Mouse (Mus musculus) embryonic facial prominence, embryonic 14.5 days (tissue): Measurements from ENCODE around the gene Entpd8. TPM values are rescaled to one million over a fixed set of nuclear protein-coding genes. Genes with fewer than 3 reads are reported as not detected.

Experiments
- ATAC-seq: fragments of 200-750 bp; cut with Nextera tagmentation; 2 replicates; pipeline ENCODE4 v1.8.0; 2017; ENCODE audit warnings: low read depth, moderate number of reproducible peaks, moderate TSS enrichment
- DNase-seq: peaks from one replicate; pipeline ENCODE4 v3.0.0-alpha.2; 2015; ENCODE audit warnings: low spot score
- H3K27ac ChIP-seq: fragments of 300-500 bp; sonication (generic); replicated peaks from 2 replicates; pipeline ENCODE4 v1.5.1; 2014; ENCODE audit warnings: low read depth, mild to moderate bottlenecking, low read length, moderate library complexity
- H3K27me3 ChIP-seq: fragments of 300-500 bp; sonication (generic); replicated peaks from 2 replicates; pipeline ENCODE4 v1.6.1; 2014; ENCODE audit warnings: low read length; ENCODE audit not compliant: control insufficient read depth, insufficient read depth
- H3K36me3 ChIP-seq: fragments of 300-500 bp; sonication (generic); 2 replicates; pipeline ENCODE4 v1.6.1; 2014; ENCODE audit warnings: low read length, mixed read lengths; ENCODE audit not compliant: control insufficient read depth, insufficient read depth
- H3K4me1 ChIP-seq: fragments of 300-500 bp; sonication (generic); 2 replicates; pipeline ENCODE4 v1.6.1; 2014; ENCODE audit warnings: antibody characterized with exemption, low read length; ENCODE audit not compliant: control insufficient read depth, insufficient read depth
- H3K4me2 ChIP-seq: fragments of 300-500 bp; sonication (generic); 2 replicates; pipeline ENCODE4 v1.6.1; 2014; ENCODE audit warnings: low read depth, mild to moderate bottlenecking, low read length, moderate library complexity, mixed read lengths
- H3K4me3 ChIP-seq: fragments of 300-500 bp; sonication (generic); 2 replicates; pipeline ENCODE4 v1.5.1; 2014; ENCODE audit warnings: low read depth, mild to moderate bottlenecking, low read length
- H3K9ac ChIP-seq: fragments of 300-500 bp; sonication (generic); 2 replicates; pipeline ENCODE4 v1.6.1; 2014; ENCODE audit warnings: low read depth, mild to moderate bottlenecking, low read length, moderate library complexity, mixed read lengths
- H3K9me3 ChIP-seq: fragments of 300-500 bp; sonication (generic); 2 replicates; pipeline ENCODE4 v1.6.1; 2016; ENCODE audit warnings: low read length; ENCODE audit not compliant: control insufficient read depth
- WGBS: fragments of 180-500 bp; shearing (Covaris S2); extraction: QIAGEN DNeasy Blood & Tissue Kit; methylation state at CpG from one replicate; pipeline ENCODE4 v1.1.7; 2014; 5-methylcytosine and 5-hydroxymethylcytosine counted together
- polyA plus RNA-seq: library from polyadenylated mRNA; unstranded; fragments of >200 nt; fragmentation: Nextera tagmentation; extraction: Ambion mirVana; gene quantifications from 2 replicates; pipeline ENCODE4 v1.2.1, GENCODE M21; 2014

The Entpd8 gene
- polyA plus RNA-seq, 1 experiment from 2014 or later, result 0.22 TPM

GRCm38 (mm10) chr2:25078967-25079366 is 1.1 kb upstream of the Entpd8 start:
- 60% methylated on average over 1 of the region's 1 CpGs for WGBS
- DNase-seq (no peak), ATAC-seq (no peak)
- Histone ChIP-seq H3K4me1 (no peaks in the 10 kb centered on the region), H3K4me3 (no peak overlapping the region), H3K9me3 (no peaks in the 10 kb centered on the region), H3K27ac (no peak overlapping the region), H3K27me3 (no peaks in the 10 kb centered on the region), H3K9ac (no peak overlapping the region), H3K4me2 (no peak overlapping the region), H3K36me3 (no peaks in the 10 kb centered on the region)

- no peak for ATAC-seq
- 80% methylated on average over 4 of the region's 4 CpGs for WGBS
- Histone ChIP-seq H3K9ac (no peak overlapping the region), H3K27me3 (no peaks in the 10 kb centered on the region), H3K4me1 (no peaks in the 10 kb centered on the region), H3K36me3 (no peaks in the 10 kb centered on the region), H3K27ac (no peak overlapping the region), H3K9me3 (no peaks in the 10 kb centered on the region), H3K4me3 (no peak overlapping the region), H3K4me2 (no peak overlapping the region)
- no peak for DNase-seq
Measured at GRCm38 (mm10) chr2:25083697-25084096, 3.6 kb downstream of the Entpd8 start.

GRCm38 (mm10) chr2:25085571-25085970 is 5.5 kb downstream of the Entpd8 start:
- no peak overlapping the region for H3K4me3 ChIP-seq
- no peaks in the 10 kb centered on the region for H3K36me3 ChIP-seq
- ATAC-seq (no peak), DNase-seq (no peak)
- H3K27me3 ChIP-seq, result no peaks in the 10 kb centered on the region
- H3K9me3 ChIP-seq, result no peaks in the 10 kb centered on the region
- WGBS, result 87% methylated on average over 5 of the region's 5 CpGs
- no peak overlapping the region for H3K27ac ChIP-seq
- no peaks in the 10 kb centered on the region for H3K4me1 ChIP-seq
- H3K4me2 ChIP-seq, result no peak overlapping the region
- H3K9ac ChIP-seq, result no peak overlapping the region

DNA sequence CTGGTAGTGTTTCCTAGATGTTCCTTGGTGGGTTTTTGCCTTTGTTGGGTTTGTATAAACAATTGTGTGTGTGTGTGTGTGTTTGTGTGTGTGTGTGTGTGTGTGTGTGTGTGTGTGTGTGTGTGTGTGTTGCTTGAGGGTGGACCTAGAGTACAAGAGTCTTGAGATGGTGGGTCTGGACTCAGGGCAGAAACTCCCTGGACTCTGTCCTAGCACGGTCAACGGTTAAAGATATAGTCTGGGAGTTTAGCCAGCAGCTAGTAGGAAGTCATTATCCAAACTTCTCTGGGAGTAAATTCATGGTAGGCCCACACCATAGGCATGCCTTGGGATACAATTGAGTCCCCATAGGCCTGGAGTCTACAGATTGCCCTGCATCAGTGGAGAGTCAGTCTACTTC is 7.7 kb downstream of the Entpd8 start:
- ATAC-seq, result no peak

GRCm38 (mm10) chr2:25088636-25089035 is 8.5 kb downstream of the Entpd8 start:
- 0 out of 2 replicates have a peak, but pooled peaks cover 5% of the 10 kb centered on the region for H3K27me3 ChIP-seq
- H3K9me3 ChIP-seq, result no peaks in the 10 kb centered on the region
- ATAC-seq, result no peak
- H3K4me2 ChIP-seq, result no peak overlapping the region
- H3K36me3 ChIP-seq, result no peaks in the 10 kb centered on the region
- 83% methylated on average over 3 of the region's 3 CpGs for WGBS
- H3K9ac ChIP-seq, result no peak overlapping the region
- H3K27ac ChIP-seq, result no peak overlapping the region
- no peaks in the 10 kb centered on the region for H3K4me1 ChIP-seq
- DNase-seq, result no peak
- no peak overlapping the region for H3K4me3 ChIP-seq

More for the DNA sequence above, 7.7 kb downstream of the Entpd8 start:
- Histone ChIP-seq H3K27me3 (0 out of 2 replicates have a peak, but pooled peaks cover 5% of the 10 kb centered on the region), H3K27ac (no peak overlapping the region), H3K36me3 (no peaks in the 10 kb centered on the region), H3K4me3 (no peak overlapping the region), H3K4me2 (no peak overlapping the region), H3K9me3 (no peaks in the 10 kb centered on the region), H3K4me1 (no peaks in the 10 kb centered on the region), H3K9ac (no peak overlapping the region)
- WGBS, result 92% methylated on average over 2 of the region's 2 CpGs
- DNase-seq, result no peak

DNA sequence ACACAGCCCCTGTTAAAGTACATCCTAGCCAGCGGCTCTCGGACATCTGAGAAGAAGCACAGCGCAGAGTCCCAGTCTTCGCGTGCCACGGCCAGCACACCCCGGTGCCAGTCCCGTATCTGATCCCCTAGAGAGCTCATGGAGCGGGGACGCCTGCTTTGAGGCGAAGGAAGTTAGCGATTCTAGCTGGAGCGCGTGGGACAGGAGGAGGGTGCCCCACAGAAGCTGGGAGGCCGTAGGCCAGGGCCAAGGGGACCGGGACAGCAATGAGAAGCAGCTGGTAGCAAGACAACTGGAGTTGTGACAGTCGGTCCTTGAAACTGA is 14.6 kb downstream of the Entpd8 start:
- H3K27me3 ChIP-seq, result 0 out of 2 replicates have a peak, but pooled peaks cover 11% of the 10 kb centered on the region
- H3K27ac ChIP-seq, result no peak overlapping the region
- H3K4me3 ChIP-seq, result peak overlapping the region; percentile 17; the same call in 1 of the 2 replicates
- H3K4me2 ChIP-seq, result peak overlapping the region; percentile 32
- no peaks in the 10 kb centered on the region; the same call in 1 of the 2 replicates for H3K4me1 ChIP-seq
- no peaks in the 10 kb centered on the region for H3K9me3 ChIP-seq
- peak overlapping the region; percentile 30 for H3K9ac ChIP-seq
- no peaks in the 10 kb centered on the region for H3K36me3 ChIP-seq
- 0 out of 2 replicates have a peak, but pooled peaks have one; percentile 10 for ATAC-seq
- WGBS, result 40% methylated on average over 17 of the region's 17 CpGs
- DNase-seq, result no peak

DNA sequence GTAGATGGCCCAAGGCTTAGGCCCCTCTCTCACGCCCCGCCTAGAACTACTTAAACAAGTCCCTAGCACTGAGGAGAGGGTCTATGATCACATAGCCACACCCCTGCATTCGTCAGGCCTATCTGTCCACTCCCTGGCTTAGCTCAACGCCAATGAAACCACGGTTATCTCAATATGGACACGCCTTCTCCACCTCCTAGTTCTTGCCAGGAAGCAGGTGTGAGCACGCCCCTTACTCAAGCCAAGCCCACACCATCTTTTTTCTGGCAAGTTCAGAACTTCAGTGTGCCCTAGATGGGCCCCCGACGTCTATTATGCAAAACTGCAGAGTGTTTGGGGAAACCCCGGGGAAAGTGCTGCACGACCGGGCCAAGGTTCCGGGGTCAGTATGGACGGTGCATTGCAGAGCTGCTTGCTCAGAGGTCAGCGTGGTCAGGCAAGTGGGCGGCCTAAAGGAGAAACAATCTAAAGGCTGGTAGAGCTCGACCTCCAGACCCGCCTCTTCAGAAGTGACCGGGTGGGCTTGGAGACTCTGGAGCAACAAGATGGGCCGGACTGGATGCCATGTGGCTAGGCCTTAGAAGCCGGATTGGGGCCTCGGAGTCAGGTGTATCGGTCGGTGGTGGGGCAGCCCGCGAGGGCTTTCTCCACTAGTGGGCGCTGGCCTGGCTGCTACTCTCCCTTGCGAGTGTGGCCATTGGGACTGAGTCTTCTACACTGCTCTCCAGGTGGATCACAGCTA is 15.2 kb downstream of the Entpd8 start, which contains the start of gene Noxa1:
Gene Noxa1 (minus strand): TSS at position 41 of the 742 bp plus-strand sequence.
- Histone ChIP-seq H3K4me3 (peak within 1 kb of the TSS; percentile 17; the same call in 1 of the 2 replicates), H3K27me3 (0 out of 2 replicates have a peak, but pooled peaks cover 11% of the 10 kb centered on the region), H3K36me3 (no peaks in the 10 kb centered on the region), H3K9ac (peak within 1 kb of the TSS; percentile 30), H3K4me1 (no peaks in the 10 kb centered on the region; the same call in 1 of the 2 replicates), H3K27ac (no peak within 1 kb of the TSS), H3K9me3 (no peaks in the 10 kb centered on the region), H3K4me2 (peak within 1 kb of the TSS; percentile 32)
- WGBS, result 48% methylated on average over 27 of the region's 28 CpGs
- ATAC-seq (peak; percentile 77), DNase-seq (peak; percentile 79)

- no peak overlapping the region for H3K9ac ChIP-seq
- no peak overlapping the region for H3K27ac ChIP-seq
- H3K4me3 ChIP-seq, result no peak overlapping the region
- H3K27me3 ChIP-seq, result 0 out of 2 replicates have a peak, but pooled peaks cover 6% of the 10 kb centered on the region
- no peaks in the 10 kb centered on the region for H3K9me3 ChIP-seq
- ATAC-seq, result peak; percentile 7; the same call in 1 of the 2 replicates
- H3K4me2 ChIP-seq, result no peak overlapping the region
- no peak for DNase-seq
- no peaks in the 10 kb centered on the region for H3K36me3 ChIP-seq
- WGBS, result 74% methylated on average over 3 of the region's 3 CpGs
- no peaks in the 10 kb centered on the region; the same call in 1 of the 2 replicates for H3K4me1 ChIP-seq
Measured at GRCm38 (mm10) chr2:25098005-25098615, 18.0 kb downstream of the Entpd8 start.
